Mouse (Mus musculus): ENCODE measurements around the gene Atxn7. TPM values are rescaled to one million over a fixed set of nuclear protein-coding genes. Genes with fewer than 3 reads are reported as not detected.
"Not testable (repeated sequence)": the region's sequence is repeated elsewhere in the genome, so short reads cannot be mapped to it uniquely, and the experiment has no call there.

Gene Atxn7
- 28.0 and 36.7 TPM in 2 replicates for total RNA-seq (2021)
- long read RNA-seq, experiment 1, partial matches to known transcripts: 2 of 10 reads
- long read RNA-seq, experiment 1, other reads (novel, unspliced or antisense): 7 of 10 reads
- long read RNA-seq, experiment 2, partial matches to known transcripts: 1 of 8 reads
- long read RNA-seq, experiment 2, other reads (novel, unspliced or antisense): 5 of 8 reads

DNA sequence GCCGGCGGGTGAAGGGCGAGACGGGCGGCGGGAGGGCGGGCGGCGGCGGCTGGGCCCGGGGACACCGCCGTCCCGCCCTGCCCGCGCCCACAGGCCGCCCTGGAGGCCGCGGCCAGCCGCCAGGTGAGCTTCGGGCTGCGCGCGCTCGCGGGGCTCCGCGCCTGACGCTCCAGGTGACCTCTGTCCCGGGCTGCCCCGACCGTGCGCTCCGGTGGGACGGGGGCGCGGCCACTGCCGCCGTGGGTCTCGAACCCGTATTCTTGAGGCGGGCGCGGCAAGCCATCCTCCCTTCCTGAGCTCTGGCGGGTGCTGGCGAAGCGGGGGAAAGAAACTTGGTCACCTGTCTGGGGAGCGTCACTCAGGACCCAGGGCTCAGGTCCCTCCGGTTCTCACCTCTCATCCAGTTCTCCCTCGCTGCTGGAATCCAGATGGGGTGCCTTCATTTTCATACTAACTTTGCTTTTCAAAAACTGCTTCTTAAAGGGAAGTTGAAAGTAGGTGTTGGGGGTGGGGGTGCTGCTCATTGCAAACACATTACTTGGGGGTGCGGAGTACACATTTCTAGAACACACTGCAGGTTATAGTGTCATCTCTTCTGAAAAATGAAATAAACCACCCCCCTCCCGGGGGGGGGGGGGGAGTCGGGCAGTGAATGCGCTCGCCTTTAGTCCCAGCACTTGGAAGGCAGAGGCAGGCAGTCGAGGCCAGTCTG is at the start of gene Atxn7, which contains the start of gene Thoc7:
Gene Atxn7, plus strand, starts transcription at position 40 of the 712 bp plus-strand sequence.
Gene Thoc7, minus strand, starts transcription at position 452 of the 712 bp plus-strand sequence.
- DNase-seq: peak; percentile 67

DNA sequence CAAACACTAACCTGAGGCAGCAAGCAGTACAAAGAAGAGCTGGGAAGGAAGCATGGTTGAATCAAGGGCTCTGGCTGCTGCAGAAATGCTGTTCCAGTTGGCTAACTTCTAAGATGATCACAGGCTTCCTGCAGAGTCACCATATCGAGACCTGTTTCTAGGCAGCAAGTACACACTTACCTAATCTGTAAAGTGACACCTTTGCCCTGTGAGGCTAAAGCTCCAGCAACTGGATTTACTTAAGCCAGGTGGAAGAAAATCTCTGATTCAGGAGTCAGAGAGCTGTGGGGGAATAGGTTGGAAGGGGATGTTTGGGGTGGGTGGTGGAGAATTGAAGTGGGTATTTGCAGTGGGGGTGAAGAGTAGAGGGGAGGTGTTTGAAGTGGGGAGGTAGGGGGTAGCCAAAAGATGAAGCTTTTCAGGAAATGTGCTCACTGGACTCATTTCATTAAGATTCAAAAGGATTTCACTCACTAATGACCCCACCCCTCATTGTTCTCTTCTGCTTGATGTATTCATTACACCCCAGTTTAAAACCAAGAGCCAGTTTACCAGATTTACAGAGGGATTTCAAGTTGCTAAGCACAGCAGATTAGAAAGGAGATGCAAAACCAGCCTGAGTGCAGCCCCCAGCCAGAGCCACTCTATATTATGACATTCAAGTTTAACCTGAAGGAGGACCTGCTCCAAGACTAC is 46.7 kb upstream of the Atxn7 start, which contains the start of gene Gm281:
Gene Gm281, minus strand, starts transcription at position 92 of the 696 bp plus-strand sequence.
- no peak for DNase-seq

DNA sequence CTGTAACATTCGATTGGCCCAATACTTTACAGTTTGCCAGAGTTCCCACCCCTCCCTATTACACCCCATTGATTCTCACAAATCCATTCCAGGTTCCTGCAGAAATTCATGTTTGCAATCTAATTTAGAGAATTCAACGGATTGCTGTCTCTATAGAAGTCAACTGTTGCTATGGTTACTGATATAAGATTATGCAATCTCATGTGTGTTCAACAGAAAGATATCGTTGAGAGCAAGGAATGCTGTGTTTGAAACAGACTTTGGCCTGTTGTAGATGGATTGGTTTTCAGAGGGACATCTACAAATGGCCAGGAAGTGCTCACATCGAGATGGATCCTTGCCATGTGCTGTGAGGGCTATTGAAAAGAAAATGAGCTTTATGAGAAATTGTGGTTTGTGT is 46.0 kb upstream of the Atxn7 start:
- DNase-seq: no peak

DNA sequence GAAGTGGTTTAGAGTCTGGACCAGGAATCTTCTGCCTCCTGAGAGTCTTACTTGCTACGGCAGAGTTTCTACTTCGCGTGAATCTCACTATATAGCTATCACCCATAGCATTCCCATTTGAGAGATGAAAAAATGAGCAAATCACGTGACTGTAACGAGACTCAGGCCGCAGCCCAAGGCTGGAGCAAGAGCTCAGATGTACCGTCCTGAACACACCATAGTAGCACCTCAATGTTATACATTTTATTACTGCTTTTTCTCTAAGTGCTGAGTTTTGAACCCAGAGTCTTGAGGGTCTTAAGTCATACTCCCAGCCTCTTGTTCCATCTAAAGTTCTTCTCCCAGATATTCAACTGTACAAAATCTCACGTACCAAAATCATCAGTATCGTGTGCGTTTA is 44.0 kb upstream of the Atxn7 start:
- no peak for DNase-seq

DNA sequence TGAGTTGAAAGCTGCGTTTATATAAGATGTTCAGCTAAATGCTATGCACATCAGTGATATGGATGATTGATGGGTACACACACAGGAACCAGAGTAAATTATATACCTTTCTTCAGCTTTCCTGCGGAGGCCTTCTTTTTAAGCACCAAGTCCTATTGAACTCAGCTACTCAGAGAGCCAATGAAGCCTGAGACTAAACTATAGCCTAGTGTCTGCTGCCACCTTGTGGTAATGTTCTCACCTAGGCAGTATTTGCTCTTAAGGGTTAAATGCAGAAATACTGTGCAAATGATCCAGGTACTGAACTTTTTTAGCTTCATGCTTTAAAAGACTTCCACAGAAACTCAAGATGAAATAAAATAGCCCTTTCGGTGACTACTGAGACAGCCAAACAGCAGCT is 43.6 kb upstream of the Atxn7 start:
- peak; percentile 74 for DNase-seq

DNA sequence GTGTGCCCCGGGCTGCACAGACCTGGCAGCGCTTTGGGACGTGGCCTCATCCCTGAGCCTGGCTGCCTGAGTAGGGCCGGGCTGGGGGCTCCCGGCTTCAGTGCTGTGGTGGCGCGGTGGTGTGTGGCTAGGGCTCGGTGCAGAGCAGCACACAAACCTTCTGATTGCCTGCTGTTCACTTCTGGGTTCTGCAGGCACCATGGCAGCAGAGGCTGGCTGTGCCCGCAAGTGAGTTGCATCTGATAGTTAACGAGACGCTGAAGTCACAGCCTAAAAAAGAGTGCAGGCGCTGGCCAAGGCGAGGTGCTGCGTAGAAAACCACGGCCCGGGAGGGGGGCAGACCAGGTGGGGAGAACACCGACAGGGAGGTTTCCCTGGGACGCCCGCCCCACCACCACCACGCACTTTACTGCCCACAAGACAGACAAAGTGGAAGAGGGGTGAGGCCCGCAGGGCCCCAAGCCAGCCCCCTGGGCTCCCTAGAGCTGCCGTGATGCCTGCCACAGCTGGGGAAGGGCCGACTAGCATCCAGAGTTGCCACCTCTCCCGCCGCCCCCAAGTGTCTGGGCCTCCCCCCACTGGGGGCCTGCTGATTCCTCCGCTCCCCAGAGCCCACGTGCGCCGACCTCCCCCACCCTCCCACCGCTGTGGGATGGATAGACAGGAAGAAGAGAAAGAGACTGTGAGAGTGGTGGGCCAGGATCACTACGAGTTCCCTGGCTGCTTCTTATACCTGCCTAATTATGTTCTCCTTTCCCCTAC is 27.8 kb upstream of the Atxn7 start:
- DNase-seq: no peak

DNA sequence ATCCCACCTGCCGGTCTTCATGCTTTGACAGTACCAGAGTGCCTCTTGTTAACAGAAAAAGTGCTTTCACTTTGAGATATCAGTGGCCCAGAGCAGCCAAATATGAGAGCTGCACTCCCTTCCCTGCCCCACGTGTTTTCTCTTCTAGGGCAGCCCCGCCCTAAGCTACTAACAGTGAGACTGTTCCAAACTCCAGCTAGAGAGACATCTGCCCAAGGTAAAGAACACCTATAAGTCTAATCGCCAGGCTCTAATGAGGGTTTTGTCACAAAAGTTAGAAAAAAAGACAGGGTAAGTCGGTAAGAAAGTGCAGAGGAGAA is 27.2 kb upstream of the Atxn7 start:
- no peak for DNase-seq

DNA sequence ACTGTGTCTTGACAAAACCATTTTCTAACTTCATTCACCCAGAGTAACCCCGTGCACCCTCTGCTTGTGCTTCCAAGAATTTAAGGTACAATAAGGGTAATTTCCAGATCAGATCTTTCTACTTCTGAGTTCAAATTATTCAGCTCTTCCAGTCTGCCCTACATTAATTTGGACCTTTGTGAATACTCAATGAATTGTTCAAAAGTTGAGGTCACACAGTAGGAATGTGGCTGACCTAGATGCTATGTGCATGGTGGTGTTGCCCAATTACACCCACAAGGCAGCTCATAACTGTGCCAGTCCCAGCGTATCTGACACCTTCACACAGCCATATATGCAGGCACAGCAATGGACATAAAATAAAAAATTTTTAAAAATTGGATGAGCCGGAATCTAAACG is 16.6 kb upstream of the Atxn7 start:
- DNase-seq: no peak

DNA sequence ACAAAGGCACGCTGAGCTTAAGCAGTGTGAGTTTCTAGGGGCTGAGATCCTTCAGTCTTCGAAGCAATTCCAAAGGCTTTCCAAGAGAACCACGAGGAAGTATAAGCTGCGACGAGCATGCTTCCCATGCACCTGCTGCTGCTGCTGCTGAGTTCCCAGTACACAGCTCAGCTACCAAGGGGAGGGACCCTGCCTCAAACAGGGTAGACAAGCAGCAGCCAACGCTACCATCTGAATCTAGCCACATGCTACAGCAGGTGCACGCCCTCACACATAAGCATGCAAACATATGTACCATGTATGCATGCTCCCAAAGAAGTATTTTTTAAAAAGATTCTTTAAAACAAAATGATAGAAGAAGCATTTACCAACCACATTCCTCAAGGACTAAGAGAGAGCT is 12.9 kb upstream of the Atxn7 start:
- DNase-seq: no peak

DNA sequence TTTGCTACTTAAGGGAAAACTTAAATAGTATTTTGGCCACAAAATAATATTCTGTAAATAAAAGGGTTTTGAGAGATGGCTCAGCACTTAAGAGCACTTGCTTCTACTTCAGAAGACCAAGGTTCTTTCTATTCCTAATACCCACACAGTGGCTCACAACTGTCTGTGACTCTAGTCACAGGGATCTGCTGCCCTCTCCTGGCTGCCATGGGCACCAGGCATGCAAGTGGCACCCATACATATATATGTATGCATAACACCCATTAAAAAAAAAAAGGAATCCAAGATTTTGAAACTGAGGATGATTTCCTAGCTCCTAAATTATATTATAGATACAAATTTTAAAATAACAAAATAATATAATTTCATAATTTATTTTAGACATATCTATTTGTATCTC is 10.8 kb upstream of the Atxn7 start:
- peak; percentile 49 for DNase-seq

DNA sequence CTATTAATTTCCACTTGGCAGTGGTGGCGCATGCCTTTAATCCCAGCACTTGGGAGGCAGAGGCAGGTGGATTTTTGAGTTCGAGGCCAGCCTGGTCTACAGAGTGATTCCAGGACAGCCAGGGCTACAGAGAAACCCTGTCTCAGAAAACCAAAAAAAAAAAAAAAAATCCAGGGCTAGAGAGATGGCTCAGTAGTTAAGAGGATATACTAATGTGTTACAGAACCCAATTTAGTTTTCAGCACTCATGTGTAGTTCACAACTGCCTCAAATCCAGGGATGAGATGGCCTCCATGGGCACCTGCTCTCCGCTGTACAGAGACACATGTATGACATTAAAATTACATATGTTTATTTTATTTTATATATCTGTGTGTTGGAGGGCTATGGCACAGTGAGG is 9.1 kb upstream of the Atxn7 start:
- DNase-seq: not testable (repeated sequence)

DNA sequence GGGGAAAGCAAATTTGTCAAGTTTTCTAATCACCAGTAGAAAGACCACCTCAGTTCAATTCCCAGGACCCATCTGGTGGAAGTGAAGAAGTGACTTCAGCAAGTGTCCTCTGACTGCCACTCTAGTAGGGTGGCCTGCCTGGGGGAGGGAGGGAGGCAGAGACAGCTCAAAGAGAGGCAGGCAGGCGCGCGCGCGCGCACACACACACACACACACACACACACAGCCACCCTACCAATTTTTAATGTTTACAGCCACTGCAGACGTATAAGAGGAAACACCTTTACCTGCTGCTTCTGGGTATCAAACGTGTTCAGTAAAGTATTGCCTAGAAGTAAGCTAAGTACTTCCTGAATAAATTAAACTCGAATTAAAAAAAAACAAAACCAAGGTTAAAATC is 1.2 kb upstream of the Atxn7 start:
- peak; percentile 68 for DNase-seq

DNA sequence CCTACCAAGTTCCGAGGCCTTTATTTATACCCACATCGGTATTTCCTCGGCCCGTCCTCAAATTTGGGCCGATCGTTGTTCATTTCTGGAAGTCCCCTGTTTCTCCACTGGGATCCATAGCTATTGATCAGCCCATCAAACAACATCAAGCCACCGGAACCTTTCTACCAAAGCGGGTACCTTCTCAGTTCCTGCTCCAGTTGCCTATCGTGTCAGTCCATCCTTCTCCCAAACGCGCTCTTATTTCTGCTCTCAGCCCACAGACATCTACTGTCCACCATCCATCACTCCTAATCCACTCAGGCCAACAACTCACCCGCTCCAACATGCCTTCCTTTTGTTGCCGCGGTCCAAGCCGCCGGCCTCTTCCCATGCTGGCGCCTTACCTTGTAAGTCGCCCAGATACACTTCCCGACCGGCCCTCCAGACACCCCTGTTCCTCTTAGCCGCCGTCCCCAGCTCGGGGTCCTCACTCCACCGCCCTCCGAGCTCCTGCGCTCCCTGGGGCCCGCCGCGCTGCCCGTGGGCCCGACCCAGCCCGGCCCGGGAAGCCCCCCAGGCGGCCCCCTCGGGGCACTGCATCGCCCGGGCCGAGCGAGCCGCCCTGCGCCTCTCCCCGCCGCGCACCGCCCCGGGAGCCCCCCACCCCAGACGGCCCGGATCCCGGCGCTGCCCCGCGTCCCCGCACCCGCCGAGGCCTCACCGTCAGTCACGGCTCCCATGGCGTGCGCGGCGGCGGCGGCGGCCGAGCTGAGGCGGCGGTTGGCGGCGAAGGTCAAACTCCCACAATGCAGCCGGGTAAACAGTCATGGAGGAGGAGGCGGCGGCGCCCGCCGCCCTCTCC is 536 bp upstream of the Atxn7 start:
- peak; percentile 84 for DNase-seq

DNA sequence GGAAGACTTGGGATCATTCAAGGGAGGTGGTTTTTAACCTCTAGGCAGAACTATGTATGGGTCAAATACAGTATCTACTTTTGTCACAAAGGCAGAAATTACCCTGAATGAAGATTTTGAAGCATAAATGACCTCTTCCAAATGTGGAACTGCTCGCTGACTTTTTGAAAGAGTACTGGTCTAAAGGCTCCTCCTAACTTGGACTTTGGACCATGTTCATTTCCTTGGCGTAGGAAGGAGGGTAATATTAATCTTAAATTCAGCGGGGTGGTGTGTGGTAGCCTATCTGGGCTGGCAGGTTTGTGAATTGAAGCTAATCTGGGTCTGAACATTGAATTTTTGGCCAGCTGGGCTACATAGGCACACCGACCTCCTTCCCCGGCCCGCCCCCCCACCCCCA is 1.2 kb downstream of the Atxn7 start:
- no peak for DNase-seq

DNA sequence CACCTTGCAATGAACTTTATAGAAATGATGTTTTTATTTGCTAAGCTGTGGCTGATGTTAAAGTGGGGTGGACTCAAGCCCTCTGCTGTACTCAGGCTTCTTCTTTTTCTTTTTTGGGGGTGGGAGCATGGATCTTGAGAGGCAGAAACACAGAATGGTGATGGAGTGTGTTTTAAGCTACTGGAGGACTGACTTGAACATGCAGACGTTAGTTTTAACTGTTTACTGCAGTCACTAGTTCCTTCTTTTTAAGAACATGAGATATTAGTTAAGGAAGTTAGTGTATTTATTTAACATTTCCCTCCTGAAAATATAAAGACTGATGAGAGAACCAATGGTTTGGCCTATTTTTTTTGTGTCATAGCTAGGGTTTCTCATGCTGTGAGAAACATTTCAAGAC is 2.3 kb downstream of the Atxn7 start:
- DNase-seq: no peak

DNA sequence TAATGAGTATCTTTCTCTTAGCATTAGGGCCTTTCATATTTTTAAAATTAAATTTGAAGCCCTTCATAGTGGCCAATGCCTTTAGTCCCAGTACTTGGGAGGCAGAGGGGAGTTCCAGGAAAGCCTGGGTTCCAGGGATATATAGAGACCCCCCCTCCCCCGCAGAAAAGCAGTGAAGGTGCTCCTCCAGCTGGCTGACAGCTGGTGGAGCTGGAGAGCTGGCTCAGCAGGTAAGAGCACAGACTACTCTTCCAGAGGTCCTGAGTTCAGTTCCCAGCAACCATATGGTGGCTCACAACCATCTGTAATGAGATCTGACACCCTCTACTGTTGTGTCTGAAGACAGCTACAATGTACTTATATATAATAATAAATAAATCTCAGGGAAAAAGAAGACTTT is 6.4 kb downstream of the Atxn7 start:
- peak; percentile 34 for DNase-seq

DNA sequence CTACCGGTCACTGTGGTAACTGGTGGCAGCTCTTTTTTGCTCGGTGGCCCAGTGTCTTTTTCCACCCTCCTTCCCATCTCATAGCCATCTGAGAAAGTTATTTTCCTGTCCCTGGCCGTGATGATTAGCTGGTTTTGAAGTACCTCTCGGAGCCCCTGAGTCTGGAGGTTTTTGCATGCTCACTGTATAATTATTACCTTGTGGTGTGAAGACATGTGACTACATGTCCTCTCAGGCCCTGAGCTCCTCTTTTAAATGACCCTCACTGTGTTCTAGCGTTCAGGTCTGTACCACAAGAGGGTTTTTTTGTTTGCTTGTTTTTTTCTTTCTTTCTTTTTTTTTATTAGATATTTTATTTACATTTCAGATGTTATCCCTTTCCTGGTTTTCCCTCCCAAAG is 7.2 kb downstream of the Atxn7 start:
- no peak for DNase-seq

DNA sequence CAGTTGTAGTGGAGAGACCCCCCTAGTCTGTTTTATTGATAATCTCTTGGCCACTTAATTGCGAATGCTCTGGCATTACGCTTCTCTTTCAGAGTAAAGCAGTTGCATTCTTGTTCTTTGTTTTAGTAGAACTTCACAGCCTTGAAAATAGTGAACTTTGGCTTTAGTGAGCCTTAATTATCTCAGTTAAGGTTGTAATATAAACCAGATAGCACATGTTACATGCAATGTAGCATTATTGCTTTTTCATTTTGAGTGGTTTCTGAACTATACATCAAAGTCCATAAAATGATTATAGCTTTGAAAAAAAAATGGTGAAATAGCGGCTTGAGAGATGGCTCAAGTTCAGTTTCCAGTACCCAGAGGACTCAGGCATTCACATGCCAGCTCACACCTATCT is 9.3 kb downstream of the Atxn7 start:
- no peak for DNase-seq

DNA sequence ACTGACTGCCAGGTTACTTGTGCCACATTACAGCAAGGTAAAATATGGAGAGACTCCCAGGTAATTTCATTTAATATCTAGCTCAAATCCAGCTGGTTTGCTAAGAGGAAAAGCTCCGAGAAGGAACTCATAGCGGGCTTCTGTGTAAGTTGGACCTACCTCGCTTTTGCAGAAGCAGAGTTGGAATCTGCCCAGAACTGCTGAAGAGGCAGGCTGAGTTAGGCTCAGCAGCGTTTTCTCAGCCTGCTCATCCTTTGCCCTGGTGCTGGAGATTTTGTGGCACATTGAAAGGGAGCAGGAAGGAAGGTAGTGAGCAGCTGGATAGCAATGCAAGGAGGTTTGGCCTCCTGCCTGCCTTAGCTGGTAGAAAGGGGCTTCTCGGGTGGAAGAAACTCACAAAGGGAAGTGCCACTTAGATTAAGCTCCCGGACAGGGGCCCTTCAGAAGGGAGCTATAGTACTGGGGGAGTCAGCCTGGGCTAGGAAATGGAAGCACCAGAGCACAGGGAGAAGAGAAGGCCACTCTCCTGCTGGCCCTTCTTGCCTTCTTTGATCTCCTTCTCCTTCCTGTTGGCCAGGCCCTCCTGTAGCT is 10.5 kb downstream of the Atxn7 start:
- no peak for DNase-seq

DNA sequence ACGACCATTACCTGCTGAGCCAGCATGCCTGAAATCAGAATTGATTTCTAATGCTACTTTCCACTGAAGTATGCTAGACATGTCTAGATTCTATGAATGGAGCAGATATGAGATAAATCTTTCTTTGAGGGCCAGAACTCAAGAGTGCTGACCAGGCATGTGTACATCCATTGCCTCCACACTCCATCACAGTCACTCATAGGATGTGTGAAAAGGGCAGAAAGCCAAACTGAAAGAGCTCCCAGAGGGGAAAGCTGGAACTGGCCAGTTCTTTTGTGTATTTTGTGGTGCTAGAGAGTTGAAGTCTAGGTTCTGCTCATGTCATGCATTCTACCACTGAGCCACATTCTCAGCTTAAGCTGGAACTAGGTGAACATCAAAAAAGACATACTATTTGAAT is 16.3 kb downstream of the Atxn7 start:
- DNase-seq: no peak

DNA sequence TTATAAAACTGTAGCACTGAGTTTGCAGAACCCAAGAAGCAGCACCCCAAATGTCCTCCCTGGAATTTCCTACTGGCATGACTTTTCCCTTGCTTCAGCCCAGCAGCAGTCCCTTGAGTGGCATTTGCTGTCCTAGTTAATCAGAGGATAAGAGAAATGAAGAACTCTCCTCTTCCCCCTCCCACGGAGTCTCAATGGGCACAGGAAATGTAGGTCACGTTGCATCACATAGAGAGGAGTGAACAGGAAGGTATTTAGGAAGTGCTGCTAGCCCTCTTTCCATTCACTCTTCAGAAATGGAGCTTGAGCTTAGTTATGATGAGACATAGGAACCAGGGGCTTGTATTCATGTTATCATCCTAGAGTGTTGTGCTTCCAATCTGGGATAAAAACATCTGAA is 20.0 kb downstream of the Atxn7 start:
- DNase-seq: peak; percentile 23

DNA sequence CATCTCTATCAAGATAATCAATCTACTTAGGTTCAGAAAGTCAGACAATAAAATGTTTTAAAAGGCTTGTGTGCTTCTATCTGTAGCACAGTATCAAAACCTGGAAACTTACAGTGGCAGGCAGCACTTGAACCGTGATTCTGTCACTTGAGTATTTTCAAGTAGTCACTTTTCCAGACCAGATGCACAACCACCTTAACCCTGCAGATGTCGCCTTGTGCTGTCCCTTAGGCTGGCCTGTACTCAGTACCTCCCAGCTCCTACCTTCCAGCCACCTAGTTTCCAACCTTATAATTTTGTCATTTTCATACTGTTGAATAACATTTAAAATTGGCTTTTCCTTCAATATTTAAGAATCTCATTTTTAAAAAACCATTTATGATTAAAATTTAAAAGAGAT is 20.9 kb downstream of the Atxn7 start:
- peak; percentile 52 for DNase-seq
